Mouse (Mus musculus) CH12.LX (cell line): ENCODE measurements at regions not wholly inside any gene's neighbourhood (a gene's known extent, or its start where the extent isn't known, plus 50 kb on each side); places are given as distances from the start of the nearest gene placed in this dataset.

ENCODE experiments used
- DNase-seq: peaks from one replicate; pipeline ENCODE4 v3.0.0-alpha.2; 2013; ENCODE audit errors: extremely low read depth
- H3K27ac ChIP-seq: 2 replicates; pipeline ENCODE4 v1.5.1; 2012; ENCODE audit warnings: low read depth, mild to moderate bottlenecking, control low read depth, moderate library complexity; ENCODE audit not compliant: insufficient read depth
- H3K27me3 ChIP-seq: replicated peaks from 2 replicates; pipeline ENCODE3; 2012; ENCODE audit warnings: inconsistent platforms
- H3K36me3 ChIP-seq, 2 experiments: replicated peaks in 1 of 2; 2 replicates each; pipeline versions ENCODE3 to v1.6.1; 2012; ENCODE audit warnings: inconsistent platforms in 1 of 2, low read length in 1 of 2, mild to moderate bottlenecking in 1 of 2, mixed read lengths in 1 of 2, moderate library complexity in 1 of 2; ENCODE audit not compliant: control insufficient read depth in 1 of 2, insufficient read depth in 1 of 2
- H3K4me1 ChIP-seq, 2 experiments: 2 replicates each; pipeline ENCODE4 v1.6.1; 2012; ENCODE audit warnings: inconsistent platforms in 1 of 2, moderate library complexity in 1 of 2; ENCODE audit not compliant: insufficient read depth in 2 of 2, control insufficient read depth in 1 of 2
- H3K4me2 ChIP-seq: 2 replicates; pipeline ENCODE4 v1.6.1; 2012; ENCODE audit warnings: low read depth, mild to moderate bottlenecking, control low read depth; ENCODE audit not compliant: poor library complexity, insufficient read depth, severe bottlenecking
- H3K4me3 ChIP-seq, 3 experiments: fragments of 150-350 bp in 1 of 3; sonication (generic) in 1 of 3; replicated peaks in 1 of 3; 2 replicates each; pipeline versions ENCODE3 to v1.5.1; 2011 to 2012; ENCODE audit warnings: low read depth in 2 of 3, low read length in 2 of 3, mild to moderate bottlenecking in 2 of 3, moderate library complexity in 2 of 3, control low read depth in 1 of 3, improper control_type of control experiment in 1 of 3, inconsistent platforms in 1 of 3, mixed read lengths in 1 of 3; ENCODE audit not compliant: poor library complexity in 1 of 3
- H3K79me2 ChIP-seq: replicated peaks from 2 replicates; pipeline ENCODE4 v1.6.1; 2012; ENCODE audit warnings: mild to moderate bottlenecking, moderate library complexity; ENCODE audit not compliant: control insufficient read depth, poor library complexity, insufficient read depth, severe bottlenecking; ENCODE audit errors: extremely low read depth
- H3K9ac ChIP-seq: 2 replicates; pipeline ENCODE4 v1.6.1; 2012; ENCODE audit warnings: low read depth, mild to moderate bottlenecking, control low read depth, moderate library complexity; ENCODE audit not compliant: insufficient read depth
- H3K9me3 ChIP-seq: replicated peaks from 2 replicates; pipeline ENCODE3; 2012; ENCODE audit warnings: low read length, inconsistent platforms, mixed read lengths
- BHLHE40 ChIP-seq: IDR thresholded peaks from 2 replicates; pipeline ENCODE4 v1.6.1; 2011; ENCODE audit warnings: mild to moderate bottlenecking, low read depth, low read length, improper control_type of control experiment
- CHD1 ChIP-seq: IDR thresholded peaks from 2 replicates; pipeline ENCODE4 v1.6.1; 2012; ENCODE audit warnings: low read depth, low read length, improper control_type of control experiment, inconsistent platforms
- CHD2 ChIP-seq: IDR thresholded peaks from 2 replicates; pipeline ENCODE4 v1.6.1; 2011; ENCODE audit warnings: low read length, improper control_type of control experiment
- CTCF ChIP-seq, 2 experiments: IDR thresholded peaks in 1 of 2; conservative IDR thresholded peaks in 1 of 2; 2 replicates each; pipeline ENCODE4 v1.5.1; 2011 to 2012; ENCODE audit warnings: low read depth in 2 of 2, low read length in 2 of 2, improper control_type of control experiment in 1 of 2, inconsistent platforms in 1 of 2, mild to moderate bottlenecking in 1 of 2, moderate library complexity in 1 of 2
- EP300 ChIP-seq: IDR thresholded peaks from 2 replicates; pipeline ENCODE4 v1.6.1; 2011; ENCODE audit warnings: low read length, improper control_type of control experiment
- GABPA ChIP-seq: IDR thresholded peaks from 2 replicates; pipeline ENCODE4 v1.6.1; 2012; ENCODE audit warnings: low read depth, low read length, improper control_type of control experiment, inconsistent platforms; ENCODE audit not compliant: insufficient replicate concordance
- HCFC1 ChIP-seq: IDR thresholded peaks from 2 replicates; pipeline ENCODE4 v1.6.1; 2012; ENCODE audit warnings: low read depth, mild to moderate bottlenecking, inconsistent platforms, low read length, improper control_type of control experiment
- JUN ChIP-seq: IDR thresholded peaks from 2 replicates; pipeline ENCODE4 v1.6.1; 2011; ENCODE audit warnings: low read depth, mild to moderate bottlenecking, low read length, improper control_type of control experiment, moderate library complexity; ENCODE audit not compliant: insufficient read depth
- JUND ChIP-seq: conservative IDR thresholded peaks from 2 replicates; pipeline ENCODE4 v1.6.1; 2011; ENCODE audit warnings: low read depth, low read length, improper control_type of control experiment
- KAT2A ChIP-seq: IDR thresholded peaks from 2 replicates; pipeline ENCODE4 v1.6.1; 2012; ENCODE audit warnings: low read length, improper control_type of control experiment, inconsistent platforms; ENCODE audit not compliant: insufficient replicate concordance
- MAX ChIP-seq: IDR thresholded peaks from 2 replicates; pipeline ENCODE4 v1.6.1; 2011; ENCODE audit warnings: low read length, improper control_type of control experiment
- MAZ ChIP-seq: IDR thresholded peaks from 2 replicates; pipeline ENCODE4 v1.6.1; 2012; ENCODE audit warnings: low read depth, mild to moderate bottlenecking, inconsistent platforms, low read length, improper control_type of control experiment, moderate library complexity
- MYC ChIP-seq: IDR thresholded peaks from 2 replicates; pipeline ENCODE4 v1.6.1; 2011; ENCODE audit warnings: low read depth, mild to moderate bottlenecking, improper control_type of control experiment, low read length
- POLR2A ChIP-seq: IDR thresholded peaks from 2 replicates; pipeline ENCODE4 v1.6.1; 2011; ENCODE audit warnings: low read depth, mild to moderate bottlenecking, improper control_type of control experiment, low read length
- POLR2AphosphoS2 ChIP-seq: IDR thresholded peaks from 2 replicates; pipeline ENCODE4 v1.6.1; 2011; ENCODE audit warnings: low read depth, low read length, improper control_type of control experiment
- RAD21 ChIP-seq: IDR thresholded peaks from 2 replicates; pipeline ENCODE4 v1.6.1; 2011; ENCODE audit warnings: low read depth, mild to moderate bottlenecking, low read length, improper control_type of control experiment, moderate library complexity
- RCOR1 ChIP-seq: conservative IDR thresholded peaks from 2 replicates; pipeline ENCODE4 v1.6.1; 2012; ENCODE audit warnings: low read depth, mild to moderate bottlenecking, inconsistent platforms, low read length, improper control_type of control experiment
- SIN3A ChIP-seq: IDR thresholded peaks from 2 replicates; pipeline ENCODE4 v1.6.1; 2012; ENCODE audit warnings: low read length, improper control_type of control experiment, inconsistent platforms
- SMC3 ChIP-seq: IDR thresholded peaks from 2 replicates; pipeline ENCODE4 v1.6.1; 2011; ENCODE audit warnings: low read depth, low read length, improper control_type of control experiment
- TBP ChIP-seq: conservative IDR thresholded peaks from 2 replicates; pipeline ENCODE4 v1.6.1; 2011; ENCODE audit warnings: low read depth, low read length, improper control_type of control experiment
- UBTF ChIP-seq: IDR thresholded peaks from 2 replicates; pipeline ENCODE4 v1.6.1; 2012; ENCODE audit warnings: low read depth, mild to moderate bottlenecking, inconsistent platforms, low read length, improper control_type of control experiment, moderate library complexity
- USF1 ChIP-seq: IDR thresholded peaks from 2 replicates; pipeline ENCODE4 v1.6.1; 2014; ENCODE audit warnings: low read depth, mild to moderate bottlenecking, inconsistent platforms, low read length, improper control_type of control experiment
- ZC3H11A ChIP-seq: IDR thresholded peaks from 2 replicates; pipeline ENCODE4 v1.6.1; 2012; ENCODE audit warnings: low read depth, mild to moderate bottlenecking, inconsistent platforms, low read length, improper control_type of control experiment
- ZMIZ1 ChIP-seq: IDR thresholded peaks from 2 replicates; pipeline ENCODE4 v1.6.1; 2012; ENCODE audit warnings: low read depth, mild to moderate bottlenecking, inconsistent platforms, low read length, improper control_type of control experiment
- dilution Hi-C: fragments of 300-500 bp; cut with MboI; formaldehyde crosslinking; loops from 2 replicates; pipeline ENCODE4 v1.14.3; 2020; ENCODE audit warnings: low sequenced_read_pairs; ENCODE audit not compliant: extremely low pct_unique_long_range_greater_than_20kb, extremely low pct_ligation_motif_present
- in situ Hi-C: fragments of 300-500 bp; cut with MboI; formaldehyde crosslinking; loops from 3 replicates; pipeline ENCODE4 v1.14.3; 2019; ENCODE audit warnings: low sequenced_read_pairs, low pct_ligation_motif_present, low pct_unique_long_range_greater_than_20kb, mixed read lengths

- Histone ChIP-seq H3K36me3 (no peaks in the 10 kb centered on the region), H3K27me3 (no peaks in the 10 kb centered on the region), H3K4me2 (no peak overlapping the region), H3K4me3 (no peak overlapping the region), H3K79me2 (no peaks in the 10 kb centered on the region), H3K9ac (no peak overlapping the region), H3K9me3 (peaks cover 2% of the 10 kb centered on the region), H3K27ac (no peak overlapping the region), H3K4me1 (peaks cover 3 to 4% of the 10 kb centered on the region in 2 experiments; a peak in 3 of 4 replicates)
- dilution Hi-C loops = no loop called here
- DNase-seq = no peak
- in situ Hi-C loops = no loop called here
- TF ChIP-seq EP300 (no peak), HCFC1 (no peak), CHD2 (no peak), MAX (no peak), JUN (no peak), CTCF (conservative IDR thresholded peaks at IDR 0.05 in 1 of 2, IDR thresholded peaks at IDR 0.05 in 1 of 2; ENCODE audit: low read depth in 2 of 2, low read length in 2 of 2) (no peak), CHD1 (no peak), BHLHE40 (no peak), TBP (no peak), SMC3 (no peak), RCOR1 (no peak), GABPA (no peak), SIN3A (no peak)
These were observed 120.7 kb upstream of the Diaph3 start for GRCm38 (mm10) chr14:87261726-87262125.

- Histone ChIP-seq H3K79me2 (no peaks in the 10 kb centered on the region), H3K27ac (no peak overlapping the region), H3K4me1 (peaks cover 3 to 4% of the 10 kb centered on the region in 2 experiments; a peak in 3 of 4 replicates), H3K36me3 (no peaks in the 10 kb centered on the region), H3K9me3 (peaks cover 2% of the 10 kb centered on the region), H3K9ac (no peak overlapping the region), H3K27me3 (no peaks in the 10 kb centered on the region), H3K4me3 (no peak overlapping the region), H3K4me2 (no peak overlapping the region)
- dilution Hi-C loops (no loop called here), in situ Hi-C loops (no loop called here)
- DNase-seq = no peak
- TF ChIP-seq KAT2A (no peak), POLR2AphosphoS2 (no peak), JUND (no peak), CHD2 (no peak), MYC (no peak), POLR2A (no peak), UBTF (no peak), RAD21 (no peak), RCOR1 (no peak), ZC3H11A (no peak), ZMIZ1 (no peak), MAZ (no peak), JUN (no peak), TBP (no peak), USF1 (no peak)
These were observed 123.8 kb upstream of the Diaph3 start for GRCm38 (mm10) chr14:87264826-87265225.
